Mouse (Mus musculus) frontal cortex, postnatal 14 days (tissue): ENCODE data around the gene Ttll5.

Experiments used
- DNase-seq, 2 experiments: peaks; one replicate each; pipeline ENCODE4 v3.0.0; 2022; ENCODE audit warnings: low spot score in 2 of 2

Gene Ttll5

DNA sequence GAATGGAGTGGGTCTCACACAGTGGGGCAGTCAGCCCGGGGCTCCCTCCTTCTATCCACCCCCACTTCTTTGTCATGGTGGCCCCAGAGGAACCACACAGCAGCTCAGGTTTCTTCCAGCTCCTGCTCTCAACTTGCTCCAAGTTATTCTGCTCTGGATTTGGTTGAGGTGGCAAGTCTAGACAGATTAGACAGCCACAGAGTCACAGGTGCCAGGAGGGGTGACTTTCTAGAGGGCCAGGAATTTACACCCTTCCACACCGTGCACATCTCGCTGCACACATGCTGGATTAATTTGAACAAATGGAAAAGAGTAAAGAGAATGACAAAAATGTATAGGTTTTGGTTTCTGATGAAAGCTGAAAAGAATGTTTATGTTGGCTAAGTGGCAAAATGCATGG, 276.3 kb downstream of the Ttll5 start:
- no peak for DNase-seq

GRCm38 (mm10) chr12:86102686-86103085, 278.2 kb downstream of the Ttll5 start:
- no peak for DNase-seq

GRCm38 (mm10) chr12:86103391-86103790, 278.9 kb downstream of the Ttll5 start:
- DNase-seq, result no peak

DNA sequence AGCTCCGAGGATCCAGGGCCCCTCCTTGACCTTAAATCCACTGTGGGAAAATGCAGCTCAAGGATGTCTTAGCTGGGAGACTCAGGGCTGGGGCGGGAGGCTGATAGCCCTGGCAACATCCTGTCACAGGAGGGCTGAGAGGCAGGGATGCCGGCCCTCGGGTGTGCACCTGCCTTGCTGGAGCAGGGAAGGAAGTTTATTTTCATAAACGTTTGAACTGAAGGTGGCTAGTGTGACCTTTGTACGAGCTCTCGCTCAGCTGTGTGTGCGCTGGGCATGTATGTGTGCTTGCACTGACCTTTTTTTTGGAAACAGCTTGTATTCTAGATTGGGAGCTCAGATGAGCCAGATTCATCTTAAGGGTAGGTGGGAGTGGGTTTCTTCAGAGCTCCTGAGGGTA, 279.4 kb downstream of the Ttll5 start:
- no peak for DNase-seq

DNA sequence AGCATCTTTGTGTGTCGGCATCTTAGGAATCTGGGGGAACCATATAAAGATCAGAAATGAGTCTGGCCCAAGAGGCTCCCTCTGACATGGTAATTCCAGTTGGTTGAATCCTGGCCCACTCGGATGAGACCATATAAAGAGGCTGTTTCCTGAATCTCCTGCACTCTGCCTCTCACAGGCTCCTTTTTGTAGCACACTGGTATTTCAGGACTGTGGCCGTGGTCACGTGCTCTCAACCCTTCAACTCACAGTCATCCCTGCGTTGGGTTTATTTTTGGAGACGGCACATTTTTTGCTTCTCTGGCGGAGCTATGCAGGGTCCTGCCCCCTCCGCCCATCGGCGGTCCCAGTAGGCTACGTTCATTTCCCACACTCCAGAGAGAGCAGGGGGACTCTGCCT, 279.8 kb downstream of the Ttll5 start:
- no peak for DNase-seq

- no peak for DNase-seq
Measured at GRCm38 (mm10) chr12:86105546-86105945, 281.1 kb downstream of the Ttll5 start.

GRCm38 (mm10) chr12:86106086-86106485, 281.6 kb downstream of the Ttll5 start:
- no peak for DNase-seq

- no peak for DNase-seq
Measured at GRCm38 (mm10) chr12:86107645-86108044, 283.2 kb downstream of the Ttll5 start.

DNA sequence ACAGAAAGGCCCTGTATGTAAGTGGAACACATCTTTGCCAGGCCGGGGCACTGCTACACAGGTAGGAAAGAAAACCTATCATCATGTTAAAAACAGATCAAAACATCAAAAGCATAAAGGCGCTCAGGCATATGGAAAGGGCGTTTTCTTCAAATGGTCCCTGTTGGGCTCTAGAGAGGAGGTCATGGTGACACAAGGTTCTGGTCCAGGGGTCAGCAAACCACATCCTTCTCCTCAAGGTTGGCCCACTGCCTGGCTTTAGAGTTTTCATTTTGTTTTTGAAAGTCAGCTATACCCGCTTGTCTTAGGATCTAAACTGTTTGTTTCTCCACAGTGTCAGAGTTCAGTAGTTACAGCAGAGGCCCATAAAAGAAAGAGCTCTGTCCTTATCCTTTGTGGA, 285.1 kb downstream of the Ttll5 start:
- no peak for DNase-seq

- no peak for DNase-seq
Measured at GRCm38 (mm10) chr12:86110637-86111036, 286.2 kb downstream of the Ttll5 start.
